Mouse (Mus musculus) gastrocnemius, adult 2 months (tissue): Measurements from ENCODE around the gene Gm12830. TPM values are rescaled to one million over a fixed set of nuclear protein-coding genes. Genes with fewer than 3 reads are reported as not detected.

Experiments used
- DNase-seq: peaks from one replicate; pipeline ENCODE4 v3.0.0; 2022
- H3K27ac ChIP-seq: fragments of 200-600 bp; 2 replicates; pipeline ENCODE4 v1.8.1; 2022; ENCODE audit warnings: mild to moderate bottlenecking
- H3K4me3 ChIP-seq: fragments of 200-600 bp; 2 replicates; pipeline ENCODE4 v1.8.1; 2022; ENCODE audit warnings: mild to moderate bottlenecking, moderate library complexity
- CTCF ChIP-seq: fragments of 200-600 bp; IDR thresholded peaks from 2 replicates; pipeline ENCODE4 v1.8.1; 2022; ENCODE audit warnings: antibody characterized with exemption, mild to moderate bottlenecking, moderate library complexity
- intact Hi-C: fragments of 180-260 bp; cut with DNase I; formaldehyde crosslinking; loops from one replicate; pipeline ENCODE4 v1.15.1; 2025
- total RNA-seq, 2 experiments: library from RNA; stranded (reverse); gene quantifications; 2 replicates each; pipeline ENCODE4 v1.2.3; 2021

Gene Gm12830
- total RNA-seq, 2 experiments from 2014 or later: not detected

DNA sequence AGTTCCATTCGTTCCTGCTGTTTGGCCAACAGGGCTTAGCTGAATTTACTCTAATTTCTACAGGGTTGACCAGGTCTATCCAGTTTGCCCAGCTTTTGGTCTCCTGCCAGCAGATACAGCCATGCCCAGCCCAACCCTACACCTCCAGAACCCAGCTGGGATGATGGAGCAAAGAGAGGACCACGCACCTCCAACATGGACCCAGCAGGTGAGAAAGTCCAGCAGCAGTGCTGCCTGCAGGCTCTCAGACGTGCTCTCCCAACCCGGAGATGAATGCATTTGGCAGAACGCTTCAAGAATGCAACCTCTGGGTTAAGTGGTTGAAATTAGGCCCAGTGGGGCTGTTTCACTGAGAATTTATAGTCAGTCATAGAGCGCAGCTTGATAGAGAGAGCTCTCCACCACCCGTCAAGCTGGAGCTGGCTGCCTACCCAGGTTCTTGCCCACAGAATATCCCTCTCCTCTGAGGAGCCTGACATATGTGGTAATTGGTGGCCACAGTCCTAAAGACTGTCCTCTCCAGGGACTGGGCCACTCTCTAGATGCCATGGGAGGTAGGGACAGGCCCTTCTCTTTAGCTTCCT is 23.4 kb upstream of the Gm12830 start:
- intact Hi-C loops: no loop called here
- DNase-seq: no peak
- Histone ChIP-seq H3K4me3 (no peak overlapping the region), H3K27ac (no peak overlapping the region)
- no peak for TF ChIP-seq CTCF

DNA sequence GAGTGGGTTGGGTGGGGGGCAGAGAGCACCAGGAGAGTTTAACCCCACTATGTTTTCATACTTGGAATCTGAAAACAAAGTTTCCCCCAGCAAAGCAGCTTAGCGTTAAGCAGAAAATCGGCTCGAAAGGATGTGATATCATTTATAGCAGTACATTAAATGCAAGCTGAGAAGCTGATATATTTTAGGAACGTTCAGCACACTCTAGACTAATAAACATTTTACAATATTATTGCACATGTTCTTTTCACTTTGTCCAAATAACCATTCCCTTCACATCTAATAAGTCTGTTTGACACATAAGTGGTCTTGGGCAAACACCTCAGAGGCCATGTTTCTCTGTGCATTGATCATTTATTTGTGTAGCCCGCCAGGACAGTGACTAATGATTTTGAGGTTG is 17.4 kb upstream of the Gm12830 start:
- no peak overlapping the region for H3K27ac ChIP-seq
- intact Hi-C loops: no loop called here
- H3K4me3 ChIP-seq: no peak overlapping the region
- TF ChIP-seq CTCF: no peak
- no peak for DNase-seq

DNA sequence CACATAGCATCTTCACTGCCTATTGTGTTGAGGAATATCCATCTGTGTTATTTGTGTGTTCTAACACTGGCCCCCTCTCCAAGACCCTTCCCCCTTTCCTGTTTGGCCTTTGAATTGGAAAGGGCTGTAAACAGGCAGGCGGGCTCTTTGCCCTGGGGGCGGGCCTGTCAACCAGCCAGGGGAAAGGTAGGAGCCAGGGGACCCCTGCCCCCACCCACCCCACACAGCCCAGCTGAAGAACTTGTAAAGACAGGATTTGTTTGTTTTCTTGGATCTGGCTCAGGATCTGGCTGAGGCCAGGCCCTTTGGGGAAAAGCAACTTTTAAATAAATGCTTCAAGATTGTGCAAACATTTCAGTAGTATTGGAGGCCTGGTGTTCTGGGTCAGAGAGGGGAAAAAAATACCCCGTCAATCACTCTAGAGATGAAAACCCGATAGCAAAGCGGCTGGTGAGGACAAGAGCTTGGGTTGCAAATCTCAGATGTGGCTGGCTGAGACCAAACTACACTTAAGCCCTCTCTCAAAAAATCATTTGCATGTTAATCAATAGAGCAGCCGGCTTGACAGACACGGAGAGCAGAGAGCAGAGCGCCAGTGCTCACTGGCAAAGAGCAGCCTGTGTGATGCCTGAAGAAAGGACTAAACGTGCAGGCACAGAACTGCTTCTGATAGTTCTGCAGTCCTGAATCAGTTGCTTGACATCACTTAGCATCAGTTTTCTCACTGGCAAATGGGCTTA is 2.4 kb upstream of the Gm12830 start:
- Histone ChIP-seq H3K4me3 (no peak overlapping the region), H3K27ac (no peak overlapping the region)
- DNase-seq: no peak
- intact Hi-C loops: no loop called here
- TF ChIP-seq CTCF: no peak

DNA sequence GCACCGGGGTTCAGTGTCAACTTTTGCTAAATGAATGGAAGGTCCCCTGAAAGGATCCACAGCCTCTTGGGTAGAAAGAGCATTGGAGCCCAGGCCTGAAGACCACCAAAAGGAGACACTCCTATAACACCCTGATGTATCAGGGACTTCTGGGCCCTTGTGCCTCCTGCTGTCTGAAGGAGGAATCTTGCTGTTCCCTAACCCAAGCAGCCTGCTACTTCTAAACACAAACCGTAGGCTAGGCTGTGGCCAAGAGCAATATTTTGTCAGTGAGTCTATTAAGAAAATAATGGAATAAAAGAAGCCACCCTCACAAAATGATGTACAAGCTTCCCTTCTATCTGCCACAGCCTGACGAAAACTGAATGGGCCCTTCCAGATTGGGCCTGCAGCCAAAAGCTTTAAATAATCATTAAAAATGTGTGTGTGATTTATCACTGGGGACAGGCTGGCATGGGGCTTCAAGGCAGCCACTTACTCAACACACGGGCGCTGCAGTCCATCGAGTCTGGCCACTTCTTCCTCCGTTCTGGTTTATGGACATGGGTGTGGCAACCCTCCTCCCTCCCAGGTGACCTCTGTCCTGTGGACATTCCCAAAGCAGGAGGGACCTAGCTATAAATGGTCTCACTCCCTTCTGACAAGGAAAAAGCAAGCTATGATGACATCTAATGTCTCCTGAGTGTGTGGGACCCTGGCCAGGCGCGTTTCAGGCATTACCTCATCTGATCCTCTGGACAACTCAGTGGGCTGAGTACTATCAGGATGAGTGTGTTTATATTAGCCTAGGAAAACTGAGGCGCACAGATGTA is 13.5 kb downstream of the Gm12830 start:
- Histone ChIP-seq H3K27ac (no peak overlapping the region), H3K4me3 (no peak overlapping the region)
- DNase-seq: peak; percentile 28
- intact Hi-C loops: no loop called here
- no peak for TF ChIP-seq CTCF

DNA sequence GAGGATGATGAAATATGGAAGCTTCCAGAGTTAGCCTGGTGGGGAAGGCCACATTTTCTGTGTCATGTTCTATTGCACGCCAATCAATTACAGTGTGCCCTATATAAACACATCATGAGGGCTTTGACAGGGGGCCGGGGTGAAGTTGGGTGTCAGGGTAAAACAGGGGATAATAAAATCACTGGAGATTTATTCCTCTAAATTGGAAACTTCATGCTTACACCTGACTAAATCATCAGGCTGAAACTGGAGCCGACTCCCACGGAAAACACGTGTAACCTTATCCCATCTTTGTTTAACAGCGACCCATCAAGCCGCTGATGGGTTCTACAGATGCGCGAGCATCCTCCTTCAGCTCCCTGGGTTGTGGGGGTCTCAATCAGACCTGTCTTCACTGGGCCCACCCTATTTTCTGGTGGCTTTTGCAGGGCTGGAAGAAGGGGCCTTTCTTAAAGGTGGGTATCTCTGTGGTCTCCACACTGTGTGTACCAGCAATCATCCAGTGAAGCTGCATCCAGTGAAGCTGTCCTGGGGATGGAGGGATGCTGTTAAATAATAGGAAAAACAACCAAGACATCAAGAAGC is 19.9 kb downstream of the Gm12830 start:
- Histone ChIP-seq H3K27ac (no peak overlapping the region), H3K4me3 (no peak overlapping the region)
- TF ChIP-seq CTCF: no peak
- DNase-seq: no peak
- intact Hi-C loops: no loop called here

DNA sequence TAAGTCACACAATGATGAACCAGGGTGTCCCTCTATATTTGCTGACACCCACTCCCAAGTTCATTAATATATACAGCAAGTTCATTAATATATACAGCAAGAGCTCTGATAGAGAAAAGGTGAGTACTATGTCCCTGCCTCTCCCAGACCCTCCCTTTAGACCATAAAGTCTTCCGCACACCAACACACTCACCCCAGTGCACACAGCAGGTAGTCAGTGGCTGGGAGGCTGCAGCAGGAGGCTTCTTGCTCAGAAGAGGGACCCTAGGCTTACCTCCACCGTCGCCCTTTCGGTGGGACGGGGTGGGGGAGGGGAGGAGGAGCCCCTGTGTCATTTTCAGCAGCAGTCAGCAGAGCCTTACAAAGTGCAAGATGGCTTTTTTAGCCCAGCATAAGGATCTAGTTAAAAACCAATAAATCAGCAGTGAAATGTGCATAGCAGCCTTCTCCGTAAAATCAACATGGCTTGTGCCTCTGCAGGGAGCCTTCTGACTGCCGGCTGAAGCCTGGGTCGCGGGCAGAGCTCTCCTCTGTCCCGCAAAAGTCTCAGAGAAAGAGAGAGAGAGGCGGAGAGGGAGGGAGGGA is 20.9 kb downstream of the Gm12830 start:
- no peak for TF ChIP-seq CTCF
- no peak overlapping the region for H3K4me3 ChIP-seq
- no peak overlapping the region for H3K27ac ChIP-seq
- intact Hi-C loops: no loop called here
- no peak for DNase-seq

DNA sequence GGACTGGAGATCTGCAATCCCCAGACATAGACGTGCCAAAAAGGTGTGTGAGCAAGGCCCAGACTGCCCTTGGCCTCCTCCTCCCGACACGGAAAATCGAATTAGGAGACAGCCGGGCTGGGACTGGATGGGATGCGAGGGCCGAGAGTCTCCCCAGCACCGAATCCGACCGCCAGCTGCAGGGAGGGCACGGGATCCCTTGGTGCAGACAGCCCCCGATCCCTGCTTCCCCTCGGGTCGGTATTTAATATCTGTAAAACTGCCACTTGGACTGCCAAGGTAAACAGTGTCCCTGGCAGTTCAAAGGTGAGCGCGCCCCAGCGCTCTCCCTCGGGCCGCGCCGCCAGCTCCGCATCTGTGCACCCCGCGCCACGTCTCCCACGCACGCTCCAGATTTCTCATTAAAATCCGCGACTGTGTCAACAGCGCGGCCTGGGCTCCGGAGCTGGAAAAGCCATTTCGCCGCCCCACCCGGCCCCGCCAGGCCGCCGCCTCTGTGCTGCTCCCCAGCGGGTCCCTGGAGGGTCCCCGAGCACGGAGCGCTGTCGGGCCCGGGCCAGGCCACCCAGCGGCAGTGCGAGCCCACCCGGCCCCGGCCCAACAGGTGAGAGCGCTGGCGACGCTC is 21.7 kb downstream of the Gm12830 start:
- no peak for TF ChIP-seq CTCF
- intact Hi-C loops: no loop called here
- Histone ChIP-seq H3K4me3 (peak overlapping the region; percentile 40), H3K27ac (no peak overlapping the region)
- no peak for DNase-seq

DNA sequence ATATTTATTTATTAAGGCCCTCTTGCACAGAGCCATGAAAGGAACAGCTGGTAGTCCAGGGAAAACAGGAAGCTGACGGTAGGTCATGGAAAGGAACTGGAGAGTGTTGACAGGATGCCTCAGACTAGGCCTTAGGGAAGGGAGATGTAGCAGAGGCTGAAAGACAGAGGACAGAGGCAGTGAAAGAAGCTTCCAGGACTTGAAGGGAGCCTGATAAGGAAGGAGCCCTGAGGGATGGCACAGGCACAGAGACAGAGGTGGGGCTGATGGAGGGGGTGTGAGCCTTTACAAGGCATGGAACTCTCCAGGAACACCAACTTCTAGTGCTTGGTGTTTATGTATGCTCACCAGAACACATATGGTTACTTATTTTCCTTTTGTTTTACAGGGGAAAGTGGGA is 23.1 kb downstream of the Gm12830 start:
- no peak overlapping the region for H3K27ac ChIP-seq
- no peak for TF ChIP-seq CTCF
- no peak for DNase-seq
- H3K4me3 ChIP-seq: no peak overlapping the region
- intact Hi-C loops: no loop called here

DNA sequence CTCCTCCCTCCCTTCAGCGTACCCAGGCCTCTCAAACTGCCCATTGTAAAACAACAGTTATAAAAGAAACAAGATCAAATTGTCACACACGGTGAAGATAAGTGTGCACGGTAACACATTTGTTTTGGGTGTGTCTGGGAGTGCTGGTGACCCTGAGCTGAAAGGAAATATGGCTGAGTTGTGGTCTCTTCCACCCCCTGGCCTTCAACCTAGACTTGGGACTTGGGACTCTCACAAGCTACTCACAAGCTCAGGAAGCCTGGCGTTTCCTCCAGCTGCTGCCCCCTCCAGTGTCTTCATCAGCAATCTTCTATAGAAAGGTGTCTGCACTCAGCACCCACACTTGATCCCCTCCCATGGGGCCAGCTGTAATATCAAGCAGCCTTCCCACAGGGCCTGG is 24.1 kb downstream of the Gm12830 start:
- no peak for DNase-seq
- no peak overlapping the region for H3K4me3 ChIP-seq
- TF ChIP-seq CTCF: no peak
- intact Hi-C loops: no loop called here
- no peak overlapping the region for H3K27ac ChIP-seq

DNA sequence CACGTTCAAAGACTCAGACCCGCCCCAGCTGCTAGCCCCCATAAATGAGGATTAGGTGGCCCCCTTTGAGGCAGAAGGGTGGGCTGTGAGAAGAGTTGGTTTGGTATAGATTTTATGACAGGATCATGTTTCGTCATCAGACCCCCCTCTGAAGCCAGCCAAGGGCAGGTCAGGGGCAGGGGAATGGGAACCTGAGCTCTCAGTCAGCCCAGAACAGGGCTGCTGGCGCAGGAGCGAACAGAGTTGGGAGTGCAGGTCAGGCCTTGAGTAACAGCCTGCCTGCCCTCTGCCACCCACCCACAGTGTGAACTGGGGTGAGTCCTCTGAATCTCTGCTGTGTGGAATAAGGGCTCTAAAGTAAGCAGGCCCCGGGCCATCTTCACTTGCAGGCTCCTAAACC is 25.2 kb downstream of the Gm12830 start:
- no peak for DNase-seq
- intact Hi-C loops: no loop called here
- H3K4me3 ChIP-seq: no peak overlapping the region
- no peak overlapping the region for H3K27ac ChIP-seq
- no peak for TF ChIP-seq CTCF

DNA sequence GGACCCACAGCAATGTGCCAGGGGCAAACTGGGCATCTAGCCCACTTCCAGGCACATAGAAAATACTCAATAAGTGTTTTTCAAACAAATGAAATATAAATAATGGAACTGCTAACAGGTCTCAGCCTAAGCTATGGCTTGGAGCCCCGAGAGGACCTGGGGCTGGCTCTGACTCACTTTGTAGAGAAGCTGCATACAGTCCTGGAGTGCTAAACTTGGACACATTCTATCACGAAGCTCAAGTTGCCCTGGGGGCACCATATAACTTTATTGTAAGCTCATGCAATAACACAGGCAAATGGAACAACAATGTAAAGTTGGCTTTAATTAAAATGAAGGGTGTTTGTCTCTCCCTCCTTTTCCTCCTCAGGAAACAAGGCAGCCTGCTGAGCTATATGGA is 32.4 kb downstream of the Gm12830 start:
- no peak for DNase-seq
- Histone ChIP-seq H3K4me3 (no peak overlapping the region), H3K27ac (no peak overlapping the region)
- no peak for TF ChIP-seq CTCF
- intact Hi-C loops: no loop called here

DNA sequence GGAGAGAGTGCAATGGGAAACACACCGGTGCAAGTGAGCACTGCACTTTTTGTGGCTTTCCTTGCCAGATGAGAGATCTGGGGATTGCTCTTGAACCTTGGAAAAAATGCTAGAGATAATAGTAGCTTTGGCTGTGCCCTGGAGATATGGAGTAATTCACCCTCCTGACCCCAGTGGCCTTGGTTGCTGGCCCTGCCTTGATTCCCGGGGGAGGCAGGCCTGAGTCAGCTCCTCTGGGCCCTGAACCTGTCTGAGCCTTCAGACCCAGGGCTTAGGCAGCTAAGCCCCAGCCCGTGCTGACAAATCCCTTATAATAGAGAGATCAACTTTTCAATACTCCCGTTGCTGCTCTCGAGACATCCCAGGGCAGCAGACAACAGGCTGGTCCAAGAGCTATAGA is 36.9 kb downstream of the Gm12830 start:
- TF ChIP-seq CTCF: no peak
- DNase-seq: no peak
- intact Hi-C loops: no loop called here
- Histone ChIP-seq H3K4me3 (no peak overlapping the region), H3K27ac (no peak overlapping the region)

DNA sequence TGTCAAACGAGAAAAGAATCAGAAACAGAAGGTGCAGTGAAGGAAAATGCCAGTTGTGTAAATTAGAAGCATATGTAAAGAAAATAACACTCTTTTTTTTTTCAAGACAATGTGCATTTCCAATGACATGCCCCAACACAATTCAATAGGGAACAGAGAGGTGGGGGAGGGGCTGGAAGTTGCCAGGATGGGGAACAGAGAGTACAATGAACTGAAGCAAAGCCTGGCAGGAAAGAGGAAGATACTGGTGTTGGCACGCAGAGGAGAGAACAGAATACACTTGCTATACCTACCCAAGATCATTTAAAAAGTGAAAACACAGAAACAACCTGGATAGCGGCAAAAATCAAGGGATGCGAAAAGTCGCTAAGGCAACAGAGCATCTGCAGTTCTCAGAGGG is 41.6 kb downstream of the Gm12830 start:
- intact Hi-C loops: no loop called here
- no peak for TF ChIP-seq CTCF
- DNase-seq: no peak
- no peak overlapping the region for H3K4me3 ChIP-seq
- no peak overlapping the region for H3K27ac ChIP-seq
